Mouse (Mus musculus) left cerebral cortex, postnatal 10 days (tissue): ENCODE results near the gene Olfr1440. TPM values are rescaled to one million over a fixed set of nuclear protein-coding genes. Genes with fewer than 3 reads are reported as not detected.

Experiments used
- total RNA-seq, 2 experiments: library from RNA; stranded (reverse); gene quantifications; 2 replicates each; pipeline ENCODE4 v1.2.3; 2021

Gene Olfr1440
- total RNA-seq, 2 experiments from 2014 or later: not detected

Other genes with a start within 250 kb of the Olfr1440 start
- not detected for gene Olfr1555-ps1, start 217.2 kb upstream of the Olfr1440 start, total RNA-seq
- gene Olfr1431, start 186.6 kb upstream of the Olfr1440 start, total RNA-seq: not detected
- not detected for gene Olfr1432, start 154.7 kb upstream of the Olfr1440 start, total RNA-seq
- gene Olfr262, start 145.6 kb upstream of the Olfr1440 start, total RNA-seq: not detected
- gene Olfr235, start 126.2 kb upstream of the Olfr1440 start, total RNA-seq: not detected
- gene Olfr1434, start 107.4 kb upstream of the Olfr1440 start, total RNA-seq: not detected
- gene Olfr1436, start 88.1 kb upstream of the Olfr1440 start, total RNA-seq: not detected
- gene Olfr1437, start 62.2 kb upstream of the Olfr1440 start, total RNA-seq: not detected
- not detected for gene Olfr1438-ps1, start 51.4 kb upstream of the Olfr1440 start, total RNA-seq
- gene Olfr1441, start 30.2 kb downstream of the Olfr1440 start, total RNA-seq: not detected
- under 1 TPM in 1 of 2 experiments, not detected in 1; 0.08 TPM for gene Pfpl, start 40.6 kb downstream of the Olfr1440 start, total RNA-seq
- 1 to 10 TPM; 4.8 to 5.1 TPM for gene Mpeg1, start 73.5 kb downstream of the Olfr1440 start, total RNA-seq
- 10 to 100 TPM; 60.3 to 75.4 TPM for gene Dtx4, start 114.2 kb downstream of the Olfr1440 start, total RNA-seq
- gene Fam111a, start 158.5 kb downstream of the Olfr1440 start, total RNA-seq: 1 to 10 TPM; 3.7 to 3.9 TPM
- not detected for gene Gm4952, start 212.7 kb downstream of the Olfr1440 start, total RNA-seq
- gene Glyat, start 246.0 kb downstream of the Olfr1440 start, total RNA-seq: not detected